Comparison of ENCODE assay signal across 10 mouse cellular contexts in the genomic region with DNA sequence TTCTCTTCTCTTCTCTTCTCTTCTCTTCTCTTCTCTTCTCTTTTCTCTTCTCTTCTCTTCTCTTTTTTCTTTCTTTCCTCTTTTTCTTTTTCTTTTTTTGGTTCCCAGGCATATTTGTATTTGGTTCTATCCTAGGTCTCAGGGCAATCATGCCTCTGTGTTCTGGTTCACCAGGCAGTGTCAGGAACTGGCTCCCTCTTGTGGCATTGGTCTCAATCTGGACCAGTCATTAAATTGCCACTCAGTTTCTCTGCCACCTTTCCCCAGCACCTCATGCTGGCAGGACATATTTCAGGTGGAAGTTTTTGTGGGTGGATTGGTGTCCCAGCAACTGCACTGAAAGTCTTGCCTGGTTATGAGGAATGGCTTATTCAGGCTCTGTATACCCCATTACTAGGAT. TPM values are rescaled to one million over a fixed set of nuclear protein-coding genes. Genes with fewer than 3 reads are reported as not detected.
A peak's percentile ranks its signal among the peaks of the same experiment; 100 is the strongest.
DNase-seq lines count a peak whose midpoint lies in the region; ATAC-seq and TF ChIP-seq lines count a peak whose summit lies in the region.
"Had no signal": no experiment of that assay in that cellular context is flagged by ENCODE, and none has a peak within 500 bp of the region (broad histone marks: within the 10 kb centered on the region; RNA-seq: fewer than 3 reads in every experiment).

No protein-coding gene starts in this region.

- H3K27me3 ChIP-seq in forebrain, postnatal 0 days (ENCODE audit: insufficient read depth, low read length), result no peaks in the 10 kb centered on the region
- H3K27me3 ChIP-seq in forebrain, embryonic 12.5 days, result no peaks in the 10 kb centered on the region
- H3K27me3 ChIP-seq: liver, embryonic 15.5 days had no signal

- H3K9ac ChIP-seq in forebrain, postnatal 0 days, result no peak overlapping the region
- no peak overlapping the region for H3K9ac ChIP-seq in forebrain, embryonic 12.5 days
- H3K9ac ChIP-seq: liver, embryonic 15.5 days had no signal

- H3K9me3 ChIP-seq in forebrain, postnatal 0 days (ENCODE audit: low read length), result no peaks in the 10 kb centered on the region
- no peaks in the 10 kb centered on the region for H3K9me3 ChIP-seq in forebrain, embryonic 12.5 days
- H3K9me3 ChIP-seq: liver, embryonic 15.5 days had no signal

- intact Hi-C loops in left cerebral cortex, postnatal 25 days (cut with DNase I), result no loop called here

- H3K27ac ChIP-seq in forebrain, postnatal 0 days (ENCODE audit: low read depth, low read length), result no peak overlapping the region
- H3K27ac ChIP-seq in forebrain, embryonic 12.5 days, result no peak overlapping the region
- H3K27ac ChIP-seq: liver, embryonic 15.5 days had no signal

- DNase-seq in forebrain, postnatal 0 days, result no peak
- peak; percentile 2 for DNase-seq in right cerebral cortex, adult 18-20 months
- no peak for DNase-seq in right cerebral cortex, adult 2 months (ENCODE audit: low spot score in 2 of 2)
- peak; percentile 11 for DNase-seq in retina, postnatal 1 day
- no peak for DNase-seq in left cerebral cortex, postnatal 25 days (ENCODE audit: low spot score in 2 of 2)
- DNase-seq in spleen, postnatal 36 days (ENCODE audit: low spot score in 2 of 2), result no peak

- no peaks in the 10 kb centered on the region for H3K4me1 ChIP-seq in forebrain, postnatal 0 days (ENCODE audit: insufficient read depth)
- H3K4me1 ChIP-seq in forebrain, embryonic 12.5 days, result no peaks in the 10 kb centered on the region
- H3K4me1 ChIP-seq: liver, embryonic 15.5 days had no signal

- H3K4me3 ChIP-seq in forebrain, postnatal 0 days (ENCODE audit: low read depth, low read length), result no peak overlapping the region
- no peak overlapping the region for H3K4me3 ChIP-seq in forebrain, embryonic 12.5 days (replicated peaks)
- H3K4me3 ChIP-seq: erythroblast, embryonic 14.5 days; liver, embryonic 15.5 days had no signal

- no peak for ATAC-seq in forebrain, postnatal 0 days
- ATAC-seq in forebrain, embryonic 12.5 days (ENCODE audit: low FRiP score), result no peak
- peak; percentile 58 to 71; a peak in 3 of 4 replicates for ATAC-seq in hematopoietic stem cell, adult 5-6 weeks (replicated peaks in 1 of 2; ENCODE audit: insufficient read depth in 1 of 2, low FRiP score in 2 of 2, low TSS enrichment in 1 of 2, low read depth in 1 of 2, poor library complexity in 2 of 2, severe bottlenecking in 2 of 2)

- H3K4me2 ChIP-seq in forebrain, postnatal 0 days (ENCODE audit: low read depth), result no peak overlapping the region
- no peak overlapping the region for H3K4me2 ChIP-seq in forebrain, embryonic 12.5 days
- H3K4me2 ChIP-seq: liver, embryonic 15.5 days had no signal

- peak; percentile 43 for TF ChIP-seq CTCF in forebrain, postnatal 0 days (IDR thresholded peaks at IDR 0.05; ENCODE audit: low read depth)

- no peaks in the 10 kb centered on the region for H3K36me3 ChIP-seq in forebrain, postnatal 0 days (ENCODE audit: insufficient read depth)
- H3K36me3 ChIP-seq in forebrain, embryonic 12.5 days (replicated peaks), result no peaks in the 10 kb centered on the region
- H3K36me3 ChIP-seq: liver, embryonic 15.5 days had no signal

RNA-seq across cellular contexts. Expression of gene Agmo, which starts 57.8 kb away (rescaled TPM):
- 1.5 and 2.1 TPM in 2 replicates for total RNA-seq in forebrain, postnatal 0 days (2014; rRNA removed)
- polyA plus RNA-seq in forebrain, postnatal 0 days (2015; fragmentation: Nextera tagmentation; extraction: Ambion mirVana), result 1.6 and 1.7 TPM in 2 replicates
- 0.13 and 0.29 TPM in 2 replicates for polyA plus RNA-seq in forebrain, embryonic 12.5 days (2016; fragmentation: Nextera tagmentation; extraction: Ambion mirVana)
- 3.5 and 5.1 TPM in 2 replicates for total RNA-seq in hematopoietic stem cell, adult 5-6 weeks (2017)
- 1 to 10 TPM; 3.0 to 3.3 TPM for total RNA-seq in left cerebral cortex, postnatal 25 days (2021)
- polyA plus RNA-seq: erythroblast, embryonic 14.5 days had no signal

Comparison
In these comparisons a context has a peak if more than half of its experiments do, and no peak if none do; other contexts are left out.
1. DNase-seq: peak in right cerebral cortex, adult 18-20 months (single experiment) and retina, postnatal 1 day (single experiment); none in forebrain, postnatal 0 days (single experiment), right cerebral cortex, adult 2 months (0 of 2), left cerebral cortex, postnatal 25 days (0 of 2) and spleen, postnatal 36 days (0 of 2).
2. ATAC-seq: peak in hematopoietic stem cell, adult 5-6 weeks (2 of 2); none in forebrain, postnatal 0 days (single experiment) and forebrain, embryonic 12.5 days (single experiment).